Mouse (Mus musculus) liver, embryonic 14.5 days (tissue): ENCODE measurements around the gene Aurka.

Experiments used
- CTCF ChIP-seq: IDR thresholded peaks from 2 replicates; pipeline ENCODE4 v1.5.1; 2016; ENCODE audit warnings: antibody characterized with exemption, low read depth, control low read depth
- EP300 ChIP-seq: IDR thresholded peaks from 2 replicates; pipeline ENCODE4 v1.6.1; 2016; ENCODE audit warnings: antibody characterized with exemption, low read depth

DNA sequence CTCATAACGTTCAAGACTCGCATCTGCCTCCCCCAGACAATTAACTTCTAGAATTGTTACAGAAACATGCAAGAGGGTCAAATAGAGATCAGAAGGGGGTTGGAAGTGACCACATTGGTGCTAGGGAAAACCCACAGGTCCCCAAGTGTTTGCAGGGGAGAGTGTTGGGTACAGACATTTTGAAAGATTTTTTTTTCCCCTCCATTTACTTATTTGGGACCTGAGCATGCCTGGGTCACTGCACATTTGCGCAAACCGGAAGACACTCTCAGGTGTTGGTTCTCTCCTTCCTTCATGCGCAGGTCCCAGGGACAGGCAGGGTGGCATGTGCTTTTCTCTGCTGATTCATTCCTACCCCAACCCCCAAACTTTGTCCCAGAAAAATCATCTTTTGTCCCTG, 46.5 kb upstream of the Aurka start:
- TF ChIP-seq EP300 = no peak
- TF ChIP-seq CTCF = no peak
